ENCODE assay signal across 8 mouse cellular contexts in genomic region chr3:48846049-48846653, GRCm38 (mm10).
DNase-seq lines count a peak whose midpoint lies in the region; ATAC-seq and TF ChIP-seq lines count a peak whose summit lies in the region.

No protein-coding gene starts in this region.

- H3K9ac ChIP-seq in forebrain, embryonic 14.5 days (ENCODE audit: low read length) = no peak overlapping the region
- no peak overlapping the region for H3K9ac ChIP-seq in lung, embryonic 14.5 days

- H3K36me3 ChIP-seq in forebrain, embryonic 14.5 days (ENCODE audit: control insufficient read depth, insufficient read depth, low read length) = no peaks in the 10 kb centered on the region
- H3K36me3 ChIP-seq in lung, embryonic 14.5 days (ENCODE audit: insufficient read depth) = no peaks in the 10 kb centered on the region

- no peaks in the 10 kb centered on the region for H3K27me3 ChIP-seq in forebrain, embryonic 14.5 days (replicated peaks; ENCODE audit: control insufficient read depth, insufficient read depth, low read length)
- H3K27me3 ChIP-seq in lung, embryonic 14.5 days (ENCODE audit: insufficient read depth, low read length) = no peaks in the 10 kb centered on the region

- WGBS in forebrain, embryonic 14.5 days = 26% methylated on average over 6 of the region's 6 CpGs
- 16% methylated on average over 6 of the region's 6 CpGs for WGBS in large intestine, adult 2 months
- 38% methylated on average over 6 of the region's 6 CpGs for WGBS in lung, embryonic 14.5 days

- H3K27ac ChIP-seq in forebrain, embryonic 14.5 days (ENCODE audit: low read depth, low read length) = no peak overlapping the region
- no peak overlapping the region for H3K27ac ChIP-seq in lung, embryonic 14.5 days (ENCODE audit: low read depth)

- H3K4me2 ChIP-seq in forebrain, embryonic 14.5 days (ENCODE audit: low read length) = no peak overlapping the region
- H3K4me2 ChIP-seq in lung, embryonic 14.5 days = 0 out of 2 replicates have a peak overlapping the region, but pooled peaks have one; percentile 25

- peak; percentile 89 for ATAC-seq in forebrain, embryonic 14.5 days
- no peak for ATAC-seq in lung, embryonic 14.5 days (ENCODE audit: insufficient read depth)
- ATAC-seq in megakaryocyte-erythroid progenitor cell, adult 5-6 weeks (replicated peaks; ENCODE audit: low FRiP score, low TSS enrichment, poor library complexity, severe bottlenecking) = no peak

- H3K4me1 ChIP-seq in forebrain, embryonic 14.5 days (ENCODE audit: control insufficient read depth, insufficient read depth, low read length) = no peaks in the 10 kb centered on the region
- H3K4me1 ChIP-seq in lung, embryonic 14.5 days (ENCODE audit: insufficient read depth) = no peaks in the 10 kb centered on the region

- no peaks in the 10 kb centered on the region for H3K9me3 ChIP-seq in forebrain, embryonic 14.5 days (replicated peaks; ENCODE audit: control insufficient read depth, low read length)
- H3K9me3 ChIP-seq in lung, embryonic 14.5 days (ENCODE audit: low read depth, low read length) = no peaks in the 10 kb centered on the region

- peak; percentile 22 for DNase-seq in thymus, postnatal 14 days
- DNase-seq in thymus, postnatal 36 days = no peak
- DNase-seq in c-Kit-positive CD71-positive TER-119-positive erythroid progenitor cells, embryonic 14.5 days (ENCODE audit: low spot score) = peak; percentile 39
- DNase-seq in forebrain, embryonic 14.5 days (ENCODE audit: low spot score) = peak; percentile 95
- DNase-seq in large intestine, adult 2 months (ENCODE audit: low read depth, low spot score) = peak; percentile 29
- DNase-seq in lung, embryonic 14.5 days = peak; percentile 93
- DNase-seq in right cerebral cortex, postnatal 36 days (ENCODE audit: low spot score in 2 of 2) = peak; percentile 36 to 52

- peak; percentile 72 for TF ChIP-seq CTCF in lung, embryonic 14.5 days (IDR thresholded peaks at IDR 0.05; ENCODE audit: low read depth)

- H3K4me3 ChIP-seq in forebrain, embryonic 14.5 days (ENCODE audit: low read depth, low read length) = no peak overlapping the region
- H3K4me3 ChIP-seq in lung, embryonic 14.5 days (ENCODE audit: low read depth, low read length) = no peak overlapping the region

Comparison
In these comparisons a context has a peak if more than half of its experiments do, and no peak if none do; other contexts are left out.
1. DNase-seq: peak in thymus, postnatal 14 days (single experiment), c-Kit-positive CD71-positive TER-119-positive erythroid progenitor cells, embryonic 14.5 days (single experiment), forebrain, embryonic 14.5 days (single experiment), large intestine, adult 2 months (single experiment), lung, embryonic 14.5 days (single experiment) and right cerebral cortex, postnatal 36 days (2 of 2); none in thymus, postnatal 36 days (0 of 2).